Comparison of ENCODE assay signal across 10 mouse cellular contexts in genomic region chr19:18687556-18687955, GRCm38 (mm10). TPM values are rescaled to one million over a fixed set of nuclear protein-coding genes. Genes with fewer than 3 reads are reported as not detected.
DNase-seq lines count a peak whose midpoint lies in the region; ATAC-seq and TF ChIP-seq lines count a peak whose summit lies in the region.
"Had no signal": no experiment of that assay in that cellular context is flagged by ENCODE, and none has a peak within 500 bp of the region (broad histone marks: within the 10 kb centered on the region; RNA-seq: fewer than 3 reads in every experiment).

No protein-coding gene starts in this region.

- H3K4me1 ChIP-seq in hindbrain, embryonic 10.5 days (replicated peaks): no peaks in the 10 kb centered on the region
- H3K4me1 ChIP-seq in hindbrain, embryonic 16.5 days (ENCODE audit: control insufficient read depth, insufficient read depth, low read depth, low read length): no peaks in the 10 kb centered on the region
- H3K4me1 ChIP-seq in liver, adult 2 months (ENCODE audit: control insufficient read depth, insufficient read depth, low read length): no peaks in the 10 kb centered on the region
- H3K4me1 ChIP-seq: lung, embryonic 15.5 days had no signal

- no peak overlapping the region for H3K4me2 ChIP-seq in hindbrain, embryonic 16.5 days (ENCODE audit: low read length)
- H3K4me2 ChIP-seq: lung, embryonic 15.5 days had no signal

- no peak for ATAC-seq in hindbrain, embryonic 16.5 days
- ATAC-seq in activated CD4-positive, CD25-positive, alpha-beta regulatory T cell, adult 4 months: peak; percentile 89
- ATAC-seq in erythroid progenitor cell, adult 5-6 weeks (replicated peaks; ENCODE audit: low FRiP score, poor library complexity, severe bottlenecking): peak; percentile 71

- H3K9me3 ChIP-seq in hindbrain, embryonic 10.5 days: no peaks in the 10 kb centered on the region
- no peaks in the 10 kb centered on the region for H3K9me3 ChIP-seq in hindbrain, embryonic 16.5 days (ENCODE audit: control insufficient read depth, low read length)
- H3K9me3 ChIP-seq: lung, embryonic 15.5 days had no signal

- no peaks in the 10 kb centered on the region for H3K27me3 ChIP-seq in hindbrain, embryonic 10.5 days (ENCODE audit: insufficient read depth, poor library complexity, severe bottlenecking)
- H3K27me3 ChIP-seq in hindbrain, embryonic 16.5 days (replicated peaks; ENCODE audit: control insufficient read depth, insufficient read depth, low read length): no peaks in the 10 kb centered on the region
- H3K27me3 ChIP-seq in liver, adult 2 months (ENCODE audit: control insufficient read depth, insufficient read depth, low read length): no peaks in the 10 kb centered on the region
- H3K27me3 ChIP-seq in splenic B cell, adult 2 months (ENCODE audit: control insufficient read depth, insufficient read depth, low read length, poor library complexity, severe bottlenecking): no peaks in the 10 kb centered on the region
- H3K27me3 ChIP-seq: lung, embryonic 15.5 days had no signal

- TF ChIP-seq POLR2A in liver, adult 2 months (IDR thresholded peaks at IDR 0.05; ENCODE audit: extremely low read depth, insufficient read depth, low read length): no peak

- H3K4me3 ChIP-seq in hindbrain, embryonic 10.5 days: no peak overlapping the region
- H3K4me3 ChIP-seq in hindbrain, embryonic 16.5 days (ENCODE audit: low read length): no peak overlapping the region
- no peak overlapping the region for H3K4me3 ChIP-seq in liver, adult 2 months (ENCODE audit: insufficient read depth, low read depth, low read length)
- H3K4me3 ChIP-seq: erythroblast, embryonic 14.5 days; lung, embryonic 15.5 days had no signal

- no peak overlapping the region for H3K9ac ChIP-seq in hindbrain, embryonic 16.5 days (ENCODE audit: low read depth, low read length)
- H3K9ac ChIP-seq in liver, adult 2 months (ENCODE audit: low read depth, low read length): no peak overlapping the region
- H3K9ac ChIP-seq: lung, embryonic 15.5 days had no signal

- DNase-seq in hindbrain, embryonic 10.5 days (ENCODE audit: low spot score): peak; percentile 39
- DNase-seq in CD4-positive, CD25-positive, alpha-beta regulatory T cell, adult 2 months (ENCODE audit: low read depth, low spot score): peak; percentile 87
- peak; percentile 45 for DNase-seq in liver, adult 2 months (ENCODE audit: extremely low read depth, low read depth, low spot score)
- peak; percentile 85 for DNase-seq in splenic B cell, adult 2 months (ENCODE audit: low read depth, low spot score)
- no peak for DNase-seq in gastrocnemius, adult 8-10 months (ENCODE audit: low spot score in 2 of 2)

- no peak overlapping the region for H3K27ac ChIP-seq in hindbrain, embryonic 10.5 days
- H3K27ac ChIP-seq in hindbrain, embryonic 16.5 days (ENCODE audit: low read depth, low read length): no peak overlapping the region
- no peak overlapping the region for H3K27ac ChIP-seq in liver, adult 2 months (replicated peaks; ENCODE audit: insufficient read depth, low read depth, low read length)
- H3K27ac ChIP-seq: lung, embryonic 15.5 days had no signal

- peak; percentile 52 for TF ChIP-seq CTCF in liver, adult 2 months (IDR thresholded peaks at IDR 0.05; ENCODE audit: low read depth, low read length)

- peaks cover 5% of the 10 kb centered on the region for H3K36me3 ChIP-seq in hindbrain, embryonic 10.5 days
- H3K36me3 ChIP-seq in hindbrain, embryonic 16.5 days (ENCODE audit: control insufficient read depth, insufficient read depth, low read length): no peaks in the 10 kb centered on the region
- H3K36me3 ChIP-seq in liver, adult 2 months (ENCODE audit: control insufficient read depth, insufficient read depth, low read length): peaks cover 3% of the 10 kb centered on the region; the same call in 1 of the 2 replicates
- peaks cover 1% of the 10 kb centered on the region; the same call in 1 of the 2 replicates for H3K36me3 ChIP-seq in splenic B cell, adult 2 months (ENCODE audit: control insufficient read depth, insufficient read depth, low read length, poor library complexity, severe bottlenecking)

- no peaks in the 10 kb centered on the region for H3K79me2 ChIP-seq in liver, adult 2 months (ENCODE audit: control insufficient read depth, insufficient read depth, low read length)

- 79% methylated on average over 3 of the region's 3 CpGs for WGBS in hindbrain, embryonic 10.5 days
- 77% methylated on average over 3 of the region's 3 CpGs for WGBS in hindbrain, embryonic 16.5 days
- 64% methylated on average over 3 of the region's 3 CpGs for WGBS in liver, adult 2 months

RNA-seq across cellular contexts. Expression of gene Carnmt1, which starts 17.0 kb away (rescaled TPM):
- polyA plus RNA-seq in hindbrain, embryonic 10.5 days (2016; fragmentation: Nextera tagmentation; extraction: Ambion mirVana): 21.5 and 26.9 TPM in 2 replicates
- 16.3 and 18.7 TPM in 2 replicates for polyA plus RNA-seq in hindbrain, embryonic 16.5 days (2015; fragmentation: Nextera tagmentation; extraction: Ambion mirVana)
- polyA plus RNA-seq in activated CD4-positive, CD25-positive, alpha-beta regulatory T cell, adult 4 months (2017; shearing (Covaris generic)): 1 to 10 TPM; 2.7 to 4.3 TPM
- total RNA-seq in erythroid progenitor cell, adult 5-6 weeks (2015; ENCODE audit: low replicate concordance): 19.8 and 20.5 TPM in 2 replicates
- 10.7 and 19.8 TPM in 2 replicates for total RNA-seq in erythroid progenitor cell, adult 5-6 weeks (2017; ENCODE audit: low replicate concordance)
- total RNA-seq in liver, adult 2 months (2014; rRNA removed): 10.9 and 11.9 TPM in 2 replicates
- polyA plus RNA-seq in liver, adult 2 months (2012; rRNA removed): 4.7 and 5.4 TPM in 2 replicates
- 100 to 1,000 TPM; 103 to 147 (median 134) TPM for total RNA-seq in gastrocnemius, adult 8-10 months (2022)

RNA-seq across cellular contexts. Expression of gene D030056L22Rik, which starts 25.4 kb away (rescaled TPM):
- 50.8 and 56.0 TPM in 2 replicates for polyA plus RNA-seq in hindbrain, embryonic 10.5 days (2016; fragmentation: Nextera tagmentation; extraction: Ambion mirVana)
- polyA plus RNA-seq in hindbrain, embryonic 16.5 days (2015; fragmentation: Nextera tagmentation; extraction: Ambion mirVana): 45.0 and 46.0 TPM in 2 replicates
- polyA plus RNA-seq in activated CD4-positive, CD25-positive, alpha-beta regulatory T cell, adult 4 months (2017; shearing (Covaris generic)): 1 to 10 TPM; 2.5 to 4.0 TPM
- 119 and 134 TPM in 2 replicates for total RNA-seq in erythroid progenitor cell, adult 5-6 weeks (2015; ENCODE audit: low replicate concordance)
- 35.3 and 67.6 TPM in 2 replicates for total RNA-seq in erythroid progenitor cell, adult 5-6 weeks (2017; ENCODE audit: low replicate concordance)
- 7.1 and 9.5 TPM in 2 replicates for total RNA-seq in liver, adult 2 months (2014; rRNA removed)
- 5.0 and 5.7 TPM in 2 replicates for polyA plus RNA-seq in liver, adult 2 months (2012; rRNA removed)
- 1 to 10 TPM; 3.1 to 4.1 (median 3.3) TPM for total RNA-seq in gastrocnemius, adult 8-10 months (2022)

RNA-seq across cellular contexts. Expression of gene Nmrk1, which starts 55.8 kb away (rescaled TPM):
- polyA plus RNA-seq in hindbrain, embryonic 10.5 days (2016; fragmentation: Nextera tagmentation; extraction: Ambion mirVana): 7.2 and 7.7 TPM in 2 replicates
- polyA plus RNA-seq in hindbrain, embryonic 16.5 days (2015; fragmentation: Nextera tagmentation; extraction: Ambion mirVana): 10.1 and 11.1 TPM in 2 replicates
- 1 to 10 TPM; 6.0 to 7.3 TPM for polyA plus RNA-seq in activated CD4-positive, CD25-positive, alpha-beta regulatory T cell, adult 4 months (2017; shearing (Covaris generic))
- total RNA-seq in erythroid progenitor cell, adult 5-6 weeks (2015; ENCODE audit: low replicate concordance): 6.5 TPM in 1 of 2 replicates, not detected in the other
- total RNA-seq in erythroid progenitor cell, adult 5-6 weeks (2017; ENCODE audit: low replicate concordance): 6.3 TPM in 1 of 2 replicates, not detected in the other
- total RNA-seq in liver, adult 2 months (2014; rRNA removed): 32.2 and 47.4 TPM in 2 replicates
- polyA plus RNA-seq in liver, adult 2 months (2012; rRNA removed): 12.6 and 21.9 TPM in 2 replicates
- total RNA-seq in gastrocnemius, adult 8-10 months (2022): 1 to 10 TPM; 3.0 to 4.8 (median 3.6) TPM
- polyA plus RNA-seq: erythroblast, embryonic 14.5 days had no signal

RNA-seq across cellular contexts. Expression of gene Ostf1, which starts 55.9 kb away (rescaled TPM):
- 49.7 and 52.1 TPM in 2 replicates for polyA plus RNA-seq in hindbrain, embryonic 10.5 days (2016; fragmentation: Nextera tagmentation; extraction: Ambion mirVana)
- polyA plus RNA-seq in hindbrain, embryonic 16.5 days (2015; fragmentation: Nextera tagmentation; extraction: Ambion mirVana): 59.1 and 60.9 TPM in 2 replicates
- 100 to 1,000 TPM; 142 to 143 TPM for polyA plus RNA-seq in activated CD4-positive, CD25-positive, alpha-beta regulatory T cell, adult 4 months (2017; shearing (Covaris generic))
- 44.0 and 59.8 TPM in 2 replicates for total RNA-seq in erythroid progenitor cell, adult 5-6 weeks (2015; ENCODE audit: low replicate concordance)
- total RNA-seq in erythroid progenitor cell, adult 5-6 weeks (2017; ENCODE audit: low replicate concordance): 38.5 and 49.5 TPM in 2 replicates
- 42.5 and 53.0 TPM in 2 replicates for total RNA-seq in liver, adult 2 months (2014; rRNA removed)
- polyA plus RNA-seq in liver, adult 2 months (2012; rRNA removed): 26.5 and 29.6 TPM in 2 replicates
- 10 to 100 TPM; 22.1 to 28.5 (median 25.5) TPM for total RNA-seq in gastrocnemius, adult 8-10 months (2022)

Comparison
In these comparisons a context has a peak if more than half of its experiments do, and no peak if none do; other contexts are left out.
1. DNase-seq: peak in hindbrain, embryonic 10.5 days (single experiment), CD4-positive, CD25-positive, alpha-beta regulatory T cell, adult 2 months (single experiment), liver, adult 2 months (single experiment) and splenic B cell, adult 2 months (single experiment); none in gastrocnemius, adult 8-10 months (0 of 2).